Mouse (Mus musculus): Measurements from ENCODE around the gene Cd44. TPM values are rescaled to one million over a fixed set of nuclear protein-coding genes. Genes with fewer than 3 reads are reported as not detected.
A peak's percentile ranks its signal among the peaks of the same experiment; 100 is the strongest.

Cd44 gene
- polyA plus RNA-seq, 1 experiment from 2014 or later = 3.8 TPM

DNA sequence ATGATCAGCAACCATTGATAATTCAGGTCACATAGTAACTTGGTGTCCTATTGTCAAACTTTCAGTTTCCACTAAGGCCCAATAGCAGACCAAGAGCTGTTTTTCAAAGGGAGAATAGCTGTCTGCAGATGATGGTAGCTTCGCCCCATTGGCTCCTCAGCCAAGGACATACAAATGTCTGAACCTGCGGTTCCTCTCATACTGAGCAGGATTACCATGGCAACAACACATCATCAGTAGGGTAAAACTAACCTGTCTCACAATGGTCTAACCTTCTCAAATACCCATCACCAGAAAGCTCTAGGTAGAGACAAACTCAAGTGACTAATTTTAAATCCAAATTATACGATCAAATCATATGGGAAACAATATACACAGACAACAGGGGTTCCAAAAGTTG is 72.3 kb downstream of the Cd44 start:
- no peaks in the 10 kb centered on the region for H3K9me3 ChIP-seq
- no peak overlapping the region for H3K9ac ChIP-seq
- ATAC-seq (ENCODE audit: low FRiP score, low read depth) = peak; percentile 77; the same call in 1 of the 2 replicates
- no peaks in the 10 kb centered on the region for H3K4me1 ChIP-seq (replicated peaks)
- no peak overlapping the region for H3K4me3 ChIP-seq
- no peak overlapping the region for H3K4me2 ChIP-seq
- H3K36me3 ChIP-seq = no peaks in the 10 kb centered on the region
- no peak overlapping the region for H3K27ac ChIP-seq (replicated peaks)
- 85% methylated on average over 3 of the region's 3 CpGs for WGBS
- no peaks in the 10 kb centered on the region for H3K27me3 ChIP-seq

GRCm38 (mm10) chr2:102828381-102828780 is 73.1 kb downstream of the Cd44 start:
- Histone ChIP-seq H3K4me2 (no peak overlapping the region), H3K4me1 (replicated peaks) (no peaks in the 10 kb centered on the region), H3K36me3 (no peaks in the 10 kb centered on the region), H3K27ac (replicated peaks) (no peak overlapping the region), H3K9ac (no peak overlapping the region), H3K4me3 (no peak overlapping the region), H3K27me3 (no peaks in the 10 kb centered on the region), H3K9me3 (no peaks in the 10 kb centered on the region)
- ATAC-seq (ENCODE audit: low FRiP score, low read depth) = no peak
- WGBS = 84% methylated on average over 7 of the region's 7 CpGs

- Histone ChIP-seq H3K9me3 (no peaks in the 10 kb centered on the region), H3K9ac (no peak overlapping the region), H3K27me3 (no peaks in the 10 kb centered on the region), H3K4me1 (replicated peaks) (no peaks in the 10 kb centered on the region), H3K4me2 (no peak overlapping the region), H3K27ac (replicated peaks) (no peak overlapping the region), H3K4me3 (no peak overlapping the region), H3K36me3 (no peaks in the 10 kb centered on the region)
- ATAC-seq (ENCODE audit: low FRiP score, low read depth) = no peak
- 87% methylated on average over 1 of the region's 1 CpGs for WGBS
Observed at GRCm38 (mm10) chr2:102827841-102828240, 73.6 kb downstream of the Cd44 start.

DNA sequence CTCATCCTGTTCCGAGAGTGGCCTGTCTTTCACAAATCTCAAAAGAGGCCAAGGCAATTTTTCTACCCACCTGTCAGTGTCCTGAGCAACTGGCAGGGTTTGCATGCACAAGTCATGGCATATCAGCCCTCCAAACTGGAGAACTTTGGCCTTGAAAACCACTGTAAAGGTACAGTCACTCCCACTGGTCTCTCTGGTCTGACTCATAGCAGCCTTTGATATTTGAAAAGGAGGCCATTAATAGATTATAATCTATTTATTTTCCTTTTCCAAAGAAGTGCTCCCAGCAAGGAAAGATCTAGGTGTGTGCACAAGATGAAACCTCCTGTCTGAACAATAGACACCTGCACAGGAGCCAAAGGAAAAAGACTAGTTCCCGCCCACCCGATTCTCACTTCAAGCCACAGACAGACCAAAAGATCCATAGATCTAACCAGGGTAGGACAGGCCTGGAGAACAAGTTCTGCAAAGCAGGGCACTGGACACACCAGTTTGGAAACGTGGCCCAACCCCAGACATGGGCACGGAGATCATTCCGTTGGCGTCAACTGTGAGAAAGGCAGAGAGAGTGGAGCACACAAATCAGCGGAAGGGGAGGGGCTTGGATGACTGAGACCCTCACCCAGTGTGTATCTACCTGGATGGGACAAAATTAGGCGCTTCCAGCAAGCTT is 75.4 kb downstream of the Cd44 start:
- no peak overlapping the region for H3K27ac ChIP-seq (replicated peaks)
- no peak for ATAC-seq (ENCODE audit: low FRiP score, low read depth)
- no peak overlapping the region for H3K9ac ChIP-seq
- H3K9me3 ChIP-seq = no peaks in the 10 kb centered on the region
- no peak overlapping the region for H3K4me2 ChIP-seq
- peaks cover under 1% of the 10 kb centered on the region; the same call in 1 of the 2 replicates for H3K4me1 ChIP-seq (replicated peaks)
- H3K4me3 ChIP-seq = no peak overlapping the region
- H3K36me3 ChIP-seq = no peaks in the 10 kb centered on the region
- WGBS = 95% methylated on average over 9 of the region's 9 CpGs
- H3K27me3 ChIP-seq = no peaks in the 10 kb centered on the region

DNA sequence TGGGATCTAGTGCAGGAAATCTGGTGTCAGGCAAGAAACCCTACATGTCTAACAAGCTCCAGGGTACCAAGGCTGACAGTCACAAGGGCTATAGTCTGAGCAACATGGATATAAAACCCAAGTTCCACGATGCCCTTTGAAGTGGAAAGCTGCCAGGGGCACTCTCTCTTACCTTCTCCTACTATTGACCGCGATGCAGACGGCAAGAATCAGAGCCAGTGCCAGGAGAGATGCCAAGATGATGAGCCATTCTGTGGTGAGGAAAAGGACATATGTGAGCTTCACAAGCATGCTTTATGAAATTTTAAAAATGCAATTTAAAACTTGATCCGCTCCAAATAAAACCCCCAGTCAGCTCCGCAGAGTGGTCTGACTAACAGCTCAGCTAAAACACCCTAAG is 79.4 kb downstream of the Cd44 start:
- no peak overlapping the region for H3K27ac ChIP-seq (replicated peaks)
- no peaks in the 10 kb centered on the region for H3K36me3 ChIP-seq
- H3K9me3 ChIP-seq = no peaks in the 10 kb centered on the region
- no peak overlapping the region for H3K9ac ChIP-seq
- H3K4me3 ChIP-seq = no peak overlapping the region
- H3K27me3 ChIP-seq = no peaks in the 10 kb centered on the region
- 85% methylated on average over 6 of the region's 6 CpGs for WGBS
- ATAC-seq (ENCODE audit: low FRiP score, low read depth) = no peak
- peaks cover 12% of the 10 kb centered on the region for H3K4me1 ChIP-seq (replicated peaks)
- H3K4me2 ChIP-seq = no peak overlapping the region

DNA sequence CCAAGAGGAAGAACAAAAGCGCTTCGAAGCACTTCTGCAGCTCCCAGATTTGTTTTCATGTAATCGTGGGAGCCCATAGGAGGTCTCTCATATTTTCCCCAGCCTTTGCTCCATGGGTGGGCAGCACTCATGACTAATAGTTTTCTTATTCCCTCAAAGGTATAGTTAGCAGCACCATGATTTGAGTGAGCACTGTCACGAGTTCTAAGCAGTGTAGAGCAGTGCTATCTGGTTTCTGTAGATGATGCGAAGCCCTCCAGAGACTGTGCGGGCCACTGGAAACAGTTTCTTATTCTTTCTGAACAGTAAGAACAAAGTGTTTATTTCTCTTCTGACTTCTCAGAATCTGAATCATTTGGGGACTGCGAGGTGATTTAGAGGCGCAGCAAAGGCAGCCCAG is 80.7 kb downstream of the Cd44 start:
- no peak overlapping the region for H3K9ac ChIP-seq
- H3K9me3 ChIP-seq = no peaks in the 10 kb centered on the region
- H3K4me1 ChIP-seq (replicated peaks) = peaks cover 12% of the 10 kb centered on the region
- WGBS = 66% methylated on average over 8 of the region's 8 CpGs
- 0 out of 2 replicates have a peak overlapping the region, but pooled peaks have one; percentile 8 for H3K27ac ChIP-seq (replicated peaks)
- H3K4me3 ChIP-seq = no peak overlapping the region
- no peaks in the 10 kb centered on the region for H3K36me3 ChIP-seq
- no peak overlapping the region for H3K4me2 ChIP-seq
- peak; percentile 59; the same call in 1 of the 2 replicates for ATAC-seq (ENCODE audit: low FRiP score, low read depth)
- no peaks in the 10 kb centered on the region for H3K27me3 ChIP-seq

GRCm38 (mm10) chr2:102820225-102820711 is 81.2 kb downstream of the Cd44 start:
- peak; percentile 83; the same call in 1 of the 2 replicates for ATAC-seq (ENCODE audit: low FRiP score, low read depth)
- WGBS = 38% methylated on average over 5 of the region's 5 CpGs
- no peaks in the 10 kb centered on the region for H3K27me3 ChIP-seq

DNA sequence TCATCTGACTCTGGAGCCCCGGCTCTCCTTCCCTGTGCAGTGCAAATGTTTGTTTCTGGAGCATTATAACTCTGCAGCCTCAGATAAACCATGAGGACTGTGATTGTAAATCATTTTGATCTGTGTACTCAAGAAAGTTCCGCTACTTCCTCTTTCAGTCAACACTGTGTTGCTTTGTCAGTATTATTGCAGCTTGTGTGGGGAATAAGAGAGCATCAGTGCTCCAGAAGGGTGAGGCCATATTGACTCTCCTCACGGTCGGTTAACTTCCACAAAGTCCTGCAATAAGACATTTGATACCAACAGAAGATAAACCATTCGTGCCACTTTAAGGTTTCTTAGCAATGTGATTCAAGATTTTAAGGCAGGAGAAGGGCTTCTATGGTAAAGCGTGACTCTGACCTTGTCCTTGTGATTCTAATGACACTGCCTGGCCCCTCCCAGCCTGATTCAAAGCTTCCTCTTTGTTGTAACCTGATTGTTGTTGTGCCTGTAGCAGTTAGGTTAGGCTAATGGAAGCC is 86.1 kb downstream of the Cd44 start:
- Histone ChIP-seq H3K36me3 (no peaks in the 10 kb centered on the region), H3K27ac (replicated peaks) (no peak overlapping the region), H3K4me3 (no peak overlapping the region), H3K4me1 (replicated peaks) (peaks cover 3% of the 10 kb centered on the region), H3K27me3 (no peaks in the 10 kb centered on the region), H3K4me2 (no peak overlapping the region), H3K9me3 (no peaks in the 10 kb centered on the region), H3K9ac (no peak overlapping the region)
- ATAC-seq (ENCODE audit: low FRiP score, low read depth) = no peak
- WGBS = 75% methylated on average over 6 of the region's 6 CpGs

More at GRCm38 (mm10) chr2:102820225-102820711, 81.2 kb downstream of the Cd44 start:
- Histone ChIP-seq H3K9ac (no peak overlapping the region), H3K4me3 (no peak overlapping the region), H3K4me1 (replicated peaks) (peaks cover 12% of the 10 kb centered on the region), H3K9me3 (no peaks in the 10 kb centered on the region), H3K4me2 (no peak overlapping the region), H3K36me3 (no peaks in the 10 kb centered on the region), H3K27ac (replicated peaks) (0 out of 2 replicates have a peak overlapping the region, but pooled peaks have one; percentile 8)

GRCm38 (mm10) chr2:102812756-102813155 is 88.7 kb downstream of the Cd44 start:
- no peak for ATAC-seq (ENCODE audit: low FRiP score, low read depth)
- no peaks in the 10 kb centered on the region for H3K36me3 ChIP-seq
- no peak overlapping the region for H3K27ac ChIP-seq (replicated peaks)
- H3K4me1 ChIP-seq (replicated peaks) = no peaks in the 10 kb centered on the region
- no peaks in the 10 kb centered on the region for H3K9me3 ChIP-seq
- H3K4me3 ChIP-seq = no peak overlapping the region
- H3K9ac ChIP-seq = no peak overlapping the region
- H3K4me2 ChIP-seq = no peak overlapping the region
- H3K27me3 ChIP-seq = no peaks in the 10 kb centered on the region
- WGBS = 87% methylated on average over 4 of the region's 4 CpGs

DNA sequence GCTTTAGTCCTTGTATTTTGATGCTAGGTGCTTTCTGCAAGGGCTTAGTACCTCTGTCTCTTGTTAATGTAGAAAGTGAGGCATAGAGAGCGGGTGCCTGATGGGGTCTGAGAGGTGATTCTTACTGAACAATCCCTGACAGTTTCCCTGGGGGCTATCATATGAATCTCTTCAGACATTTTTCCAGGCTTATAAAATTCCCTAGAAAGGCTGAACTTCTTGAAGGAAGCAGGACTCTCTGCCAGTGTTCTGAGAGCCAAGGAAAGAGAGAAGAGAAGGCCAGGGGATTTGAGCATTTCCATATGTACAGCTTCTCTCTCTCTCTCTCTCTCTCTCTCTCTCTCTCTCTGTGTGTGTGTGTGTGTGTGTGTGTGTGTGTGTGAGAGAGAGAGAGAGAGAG is 92.0 kb downstream of the Cd44 start:
- H3K9ac ChIP-seq = no peak overlapping the region
- no peak for ATAC-seq (ENCODE audit: low FRiP score, low read depth)
- no peak overlapping the region for H3K27ac ChIP-seq (replicated peaks)
- H3K4me1 ChIP-seq (replicated peaks) = no peaks in the 10 kb centered on the region
- H3K9me3 ChIP-seq = no peaks in the 10 kb centered on the region
- WGBS = 92% methylated on average over 1 of the region's 1 CpGs
- no peak overlapping the region for H3K4me2 ChIP-seq
- no peak overlapping the region for H3K4me3 ChIP-seq
- H3K36me3 ChIP-seq = no peaks in the 10 kb centered on the region
- H3K27me3 ChIP-seq = no peaks in the 10 kb centered on the region

GRCm38 (mm10) chr2:102807633-102808032 is 93.8 kb downstream of the Cd44 start:
- Histone ChIP-seq H3K36me3 (no peaks in the 10 kb centered on the region), H3K27ac (replicated peaks) (no peak overlapping the region), H3K9me3 (no peaks in the 10 kb centered on the region), H3K9ac (no peak overlapping the region), H3K4me1 (replicated peaks) (no peaks in the 10 kb centered on the region), H3K27me3 (no peaks in the 10 kb centered on the region), H3K4me3 (no peak overlapping the region), H3K4me2 (no peak overlapping the region)
- no peak for ATAC-seq (ENCODE audit: low FRiP score, low read depth)
- 66% methylated on average over 3 of the region's 3 CpGs for WGBS

DNA sequence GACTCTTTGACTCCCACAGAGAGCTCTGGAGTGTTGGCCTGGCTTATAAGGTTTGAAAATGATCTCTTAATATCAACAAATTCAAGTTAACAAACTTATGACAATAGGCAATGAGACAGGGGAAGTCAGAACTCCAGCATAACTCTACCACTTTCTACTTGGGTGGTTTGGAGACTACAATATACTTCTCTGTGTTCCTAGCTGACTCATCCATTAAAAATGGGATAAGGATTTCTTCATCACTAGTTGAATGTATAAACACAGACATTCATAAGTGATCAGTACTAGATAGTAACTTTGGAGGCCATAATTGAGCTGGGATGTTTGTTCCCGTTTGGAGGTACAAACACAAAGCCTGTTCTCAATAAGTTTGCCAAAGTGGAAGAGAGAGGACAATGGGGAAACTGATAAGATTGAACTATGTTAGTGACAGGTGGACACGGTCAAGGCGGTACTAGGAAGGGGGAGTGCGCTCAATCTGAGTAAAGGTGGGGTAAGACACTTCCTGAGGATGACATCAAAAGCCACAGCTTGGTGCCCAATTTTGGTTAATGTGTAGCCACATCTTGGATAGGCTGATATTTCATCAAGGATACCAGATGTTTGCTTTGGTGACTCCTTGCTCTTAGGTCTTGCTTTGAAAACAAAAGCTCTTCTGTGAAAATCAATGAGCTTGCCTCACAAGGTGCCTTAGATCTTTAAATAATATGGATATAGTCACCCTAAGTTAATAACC is 95.5 kb downstream of the Cd44 start:
- no peaks in the 10 kb centered on the region for H3K9me3 ChIP-seq
- no peak overlapping the region for H3K27ac ChIP-seq (replicated peaks)
- no peak overlapping the region for H3K4me2 ChIP-seq
- ATAC-seq (ENCODE audit: low FRiP score, low read depth) = no peak
- no peaks in the 10 kb centered on the region for H3K4me1 ChIP-seq (replicated peaks)
- WGBS = 90% methylated on average over 4 of the region's 4 CpGs
- no peak overlapping the region for H3K9ac ChIP-seq
- no peaks in the 10 kb centered on the region for H3K36me3 ChIP-seq
- no peaks in the 10 kb centered on the region for H3K27me3 ChIP-seq
- H3K4me3 ChIP-seq = no peak overlapping the region

Measured in hindbrain, embryonic 15.5 days (tissue).